Comparison of ENCODE assay signal across 8 mouse cellular contexts in the genomic region with DNA sequence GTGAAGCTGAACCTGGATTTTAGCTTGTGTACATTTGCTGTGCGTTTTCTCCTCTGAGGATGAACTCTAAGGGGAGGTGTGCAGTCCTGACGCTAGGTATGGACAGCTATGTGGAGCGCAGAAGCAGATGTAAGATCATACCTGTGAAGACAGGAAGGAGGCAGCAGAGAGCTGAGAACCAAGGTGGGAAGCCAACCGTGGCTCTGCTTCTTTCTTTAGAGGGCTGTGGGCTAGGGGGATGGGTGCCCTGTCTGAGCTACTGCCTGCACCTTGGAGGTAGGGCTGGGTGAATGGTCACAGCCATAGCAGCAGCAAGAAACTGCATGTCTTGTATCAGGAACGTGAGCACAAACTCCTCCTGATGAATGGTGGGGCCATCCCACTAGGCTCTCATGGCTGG.
DNase-seq lines count a peak whose midpoint lies in the region; ATAC-seq and TF ChIP-seq lines count a peak whose summit lies in the region.

No protein-coding gene starts in this region.

- H3K4me3 ChIP-seq in forebrain, embryonic 12.5 days (replicated peaks): no peak overlapping the region
- no peak overlapping the region for H3K4me3 ChIP-seq in forebrain, embryonic 10.5 days
- no peak overlapping the region for H3K4me3 ChIP-seq in neural tube, embryonic 11.5 days (ENCODE audit: low read depth, low read length)
- H3K4me3 ChIP-seq in hindbrain, postnatal 0 days (ENCODE audit: low read length): no peak overlapping the region
- H3K4me3 ChIP-seq in small intestine, adult 2 months (ENCODE audit: low read depth, low read length): no peak overlapping the region

- H3K4me1 ChIP-seq in forebrain, embryonic 12.5 days: 0 out of 2 replicates have a peak, but pooled peaks cover 3% of the 10 kb centered on the region
- no peaks in the 10 kb centered on the region for H3K4me1 ChIP-seq in forebrain, embryonic 10.5 days
- H3K4me1 ChIP-seq in neural tube, embryonic 11.5 days (ENCODE audit: control insufficient read depth, insufficient read depth, low read length): no peaks in the 10 kb centered on the region
- no peaks in the 10 kb centered on the region for H3K4me1 ChIP-seq in hindbrain, postnatal 0 days (ENCODE audit: insufficient read depth, low read length)
- H3K4me1 ChIP-seq in small intestine, adult 2 months (ENCODE audit: control insufficient read depth, insufficient read depth, insufficient read length, low read length): no peaks in the 10 kb centered on the region

- H3K9me3 ChIP-seq in forebrain, embryonic 12.5 days: no peaks in the 10 kb centered on the region
- no peaks in the 10 kb centered on the region for H3K9me3 ChIP-seq in forebrain, embryonic 10.5 days
- H3K9me3 ChIP-seq in neural tube, embryonic 11.5 days (ENCODE audit: control insufficient read depth, low read length): no peaks in the 10 kb centered on the region
- H3K9me3 ChIP-seq in hindbrain, postnatal 0 days (ENCODE audit: low read length): no peaks in the 10 kb centered on the region

- 25% methylated on average over 5 of the region's 5 CpGs for WGBS in forebrain, embryonic 12.5 days
- 25% methylated on average over 5 of the region's 5 CpGs for WGBS in forebrain, embryonic 10.5 days
- 34% methylated on average over 5 of the region's 5 CpGs for WGBS in neural tube, embryonic 11.5 days
- WGBS in hindbrain, postnatal 0 days: 32% methylated on average over 5 of the region's 5 CpGs
- WGBS in small intestine, adult 2 months: 31% methylated on average over 5 of the region's 5 CpGs

- H3K9ac ChIP-seq in forebrain, embryonic 12.5 days: no peak overlapping the region
- H3K9ac ChIP-seq in neural tube, embryonic 11.5 days (ENCODE audit: low read length): no peak overlapping the region
- H3K9ac ChIP-seq in hindbrain, postnatal 0 days (replicated peaks; ENCODE audit: low read length): no peak overlapping the region

- H3K36me3 ChIP-seq in forebrain, embryonic 12.5 days (replicated peaks): no peaks in the 10 kb centered on the region
- no peaks in the 10 kb centered on the region for H3K36me3 ChIP-seq in forebrain, embryonic 10.5 days (replicated peaks)
- no peaks in the 10 kb centered on the region for H3K36me3 ChIP-seq in neural tube, embryonic 11.5 days (ENCODE audit: control insufficient read depth, insufficient read depth, low read length)
- H3K36me3 ChIP-seq in hindbrain, postnatal 0 days (ENCODE audit: insufficient read depth, low read length): no peaks in the 10 kb centered on the region
- H3K36me3 ChIP-seq in small intestine, adult 2 months (ENCODE audit: control insufficient read depth, insufficient read depth, low read length): no peaks in the 10 kb centered on the region

- ATAC-seq in forebrain, embryonic 12.5 days (ENCODE audit: low FRiP score): 0 out of 2 replicates have a peak, but pooled peaks have one; percentile 39
- ATAC-seq in neural tube, embryonic 11.5 days (ENCODE audit: insufficient read depth, low FRiP score, low TSS enrichment): peak; percentile 41; the same call in 1 of the 2 replicates
- peak; percentile 92 for ATAC-seq in hindbrain, postnatal 0 days

- no peak for DNase-seq in forebrain, embryonic 10.5 days (ENCODE audit: extremely low spot score, low spot score)
- DNase-seq in neural tube, embryonic 11.5 days (ENCODE audit: low spot score): no peak
- DNase-seq in neural tube, embryonic 10.5 days (ENCODE audit: extremely low spot score, low spot score): no peak
- DNase-seq in hindbrain, postnatal 0 days (ENCODE audit: low spot score): peak; percentile 80
- no peak for DNase-seq in adrenal gland, adult 2 months
- DNase-seq in Muller cell, postnatal 12 days (ENCODE audit: inconsistent ontology term): no peak

- no peaks in the 10 kb centered on the region for H3K27me3 ChIP-seq in forebrain, embryonic 12.5 days
- H3K27me3 ChIP-seq in forebrain, embryonic 10.5 days (ENCODE audit: poor library complexity, severe bottlenecking): 0 out of 2 replicates have a peak, but pooled peaks cover 5% of the 10 kb centered on the region
- H3K27me3 ChIP-seq in neural tube, embryonic 11.5 days (ENCODE audit: control insufficient read depth, insufficient read depth, low read length): no peaks in the 10 kb centered on the region
- H3K27me3 ChIP-seq in hindbrain, postnatal 0 days (ENCODE audit: insufficient read depth, low read length): no peaks in the 10 kb centered on the region
- no peaks in the 10 kb centered on the region for H3K27me3 ChIP-seq in small intestine, adult 2 months (ENCODE audit: control insufficient read depth, insufficient read depth, low read length)

- no peak overlapping the region for H3K4me2 ChIP-seq in forebrain, embryonic 12.5 days
- no peak overlapping the region for H3K4me2 ChIP-seq in neural tube, embryonic 11.5 days (ENCODE audit: low read depth)
- no peak overlapping the region for H3K4me2 ChIP-seq in hindbrain, postnatal 0 days (ENCODE audit: low read depth, low read length)

- TF ChIP-seq CTCF in hindbrain, postnatal 0 days (IDR thresholded peaks at IDR 0.05; ENCODE audit: low read depth): peak; percentile 81
- TF ChIP-seq CTCF in small intestine, adult 2 months (IDR thresholded peaks at IDR 0.05; ENCODE audit: extremely low read depth, insufficient read length, insufficient replicate concordance, low read depth, low read length): 0 out of 2 replicates have a peak, but pooled peaks have one; percentile 7

- TF ChIP-seq POLR2A in small intestine, adult 2 months (IDR thresholded peaks at IDR 0.05; ENCODE audit: low read depth, low read length): no peak

- H3K27ac ChIP-seq in forebrain, embryonic 12.5 days: no peak overlapping the region
- H3K27ac ChIP-seq in forebrain, embryonic 10.5 days: no peak overlapping the region
- H3K27ac ChIP-seq in neural tube, embryonic 11.5 days (ENCODE audit: low read depth, low read length): no peak overlapping the region
- H3K27ac ChIP-seq in hindbrain, postnatal 0 days: no peak overlapping the region
- H3K27ac ChIP-seq in small intestine, adult 2 months (ENCODE audit: insufficient read depth, low read depth, low read length): no peak overlapping the region

Comparison
In these comparisons a context has a peak if more than half of its experiments do, and no peak if none do; other contexts are left out.
1. ATAC-seq: peak in every context shown above with its lines; median percentile 92 in hindbrain, postnatal 0 days; 41 in neural tube, embryonic 11.5 days; 39 in forebrain, embryonic 12.5 days.